Mouse (Mus musculus) forebrain, embryonic 16.5 days (tissue): Measurements from ENCODE around the gene Pla2g15. TPM values are rescaled to one million over a fixed set of nuclear protein-coding genes. Genes with fewer than 3 reads are reported as not detected.
A peak's percentile ranks its signal among the peaks of the same experiment; 100 is the strongest.

Experiments
- ATAC-seq: fragments of 200-750 bp; cut with Nextera tagmentation; 2 replicates; pipeline ENCODE4 v1.8.0; 2017; ENCODE audit warnings: mild to moderate bottlenecking, moderate library complexity
- H3K27ac ChIP-seq: fragments of 300-500 bp; sonication (generic); 2 replicates; pipeline ENCODE4 v1.5.1; 2014; ENCODE audit warnings: low read length, control low read depth
- H3K27me3 ChIP-seq: fragments of 300-500 bp; sonication (generic); replicated peaks from 2 replicates; pipeline ENCODE4 v1.6.1; 2014; ENCODE audit warnings: low read length; ENCODE audit not compliant: control insufficient read depth, insufficient read depth
- H3K36me3 ChIP-seq: fragments of 300-500 bp; sonication (generic); 2 replicates; pipeline ENCODE4 v1.6.1; 2014; ENCODE audit not compliant: control insufficient read depth, insufficient read depth
- H3K4me1 ChIP-seq: fragments of 300-500 bp; sonication (generic); replicated peaks from 2 replicates; pipeline ENCODE4 v1.6.1; 2014; ENCODE audit warnings: low read length; ENCODE audit not compliant: control insufficient read depth, insufficient read depth
- H3K4me2 ChIP-seq: fragments of 300-500 bp; sonication (generic); 2 replicates; pipeline ENCODE4 v1.6.1; 2014; ENCODE audit warnings: mild to moderate bottlenecking, low read length, control low read depth
- H3K4me3 ChIP-seq: fragments of 300-500 bp; sonication (generic); replicated peaks from 2 replicates; pipeline ENCODE4 v1.5.1; 2014; ENCODE audit warnings: mild to moderate bottlenecking, low read length, control low read depth
- H3K9ac ChIP-seq: fragments of 300-500 bp; sonication (generic); replicated peaks from 2 replicates; pipeline ENCODE4 v1.6.1; 2014; ENCODE audit warnings: low read depth, low read length, control low read depth
- H3K9me3 ChIP-seq: fragments of 300-500 bp; sonication (generic); 2 replicates; pipeline ENCODE4 v1.6.1; 2016; ENCODE audit warnings: low read length; ENCODE audit not compliant: control insufficient read depth
- WGBS: fragments of 180-500 bp; shearing (Covaris S2); extraction: QIAGEN DNeasy Blood & Tissue Kit; methylation state at CpG from one replicate; pipeline ENCODE4 v1.1.7; 2014; 5-methylcytosine and 5-hydroxymethylcytosine counted together
- polyA plus RNA-seq: library from polyadenylated mRNA; unstranded; fragments of >200 nt; fragmentation: Nextera tagmentation; extraction: Ambion mirVana; gene quantifications from 2 replicates; pipeline ENCODE4 v1.2.1, GENCODE M21; 2015

Pla2g15 gene
- polyA plus RNA-seq, 1 experiment from 2014 or later = 20.6 TPM

- peaks cover 14% of the 10 kb centered on the region for H3K4me1 ChIP-seq
- ATAC-seq = no peak
- no peak overlapping the region for H3K27ac ChIP-seq
- no peak overlapping the region for H3K4me3 ChIP-seq
- H3K9me3 ChIP-seq = no peaks in the 10 kb centered on the region
- H3K36me3 ChIP-seq = peaks cover 5% of the 10 kb centered on the region; the same call in 1 of the 2 replicates
- WGBS = 90% methylated on average over 4 of the region's 4 CpGs
- H3K27me3 ChIP-seq = no peaks in the 10 kb centered on the region
- H3K4me2 ChIP-seq = no peak overlapping the region
- H3K9ac ChIP-seq = no peak overlapping the region
Measured at GRCm38 (mm10) chr8:106152876-106153275, 2.7 kb downstream of the Pla2g15 start.

- H3K9ac ChIP-seq = no peak overlapping the region
- no peaks in the 10 kb centered on the region for H3K4me1 ChIP-seq
- no peak for ATAC-seq
- H3K4me2 ChIP-seq = no peak overlapping the region
- H3K36me3 ChIP-seq = peaks cover 9% of the 10 kb centered on the region; the same call in 1 of the 2 replicates
- H3K27me3 ChIP-seq = no peaks in the 10 kb centered on the region
- no peak overlapping the region for H3K27ac ChIP-seq
- H3K4me3 ChIP-seq = no peak overlapping the region
- 98% methylated on average over 1 of the region's 1 CpGs for WGBS
- H3K9me3 ChIP-seq = no peaks in the 10 kb centered on the region
Measured at GRCm38 (mm10) chr8:106157419-106157818, 7.2 kb downstream of the Pla2g15 start.

- H3K27ac ChIP-seq = no peak overlapping the region
- H3K4me1 ChIP-seq = no peaks in the 10 kb centered on the region
- no peaks in the 10 kb centered on the region for H3K27me3 ChIP-seq
- H3K4me2 ChIP-seq = no peak overlapping the region
- H3K4me3 ChIP-seq = no peak overlapping the region
- H3K36me3 ChIP-seq = peaks cover 13% of the 10 kb centered on the region; the same call in 1 of the 2 replicates
- WGBS = 85% methylated on average over 10 of the region's 10 CpGs
- no peak for ATAC-seq
- no peak overlapping the region for H3K9ac ChIP-seq
- H3K9me3 ChIP-seq = no peaks in the 10 kb centered on the region
Measured at GRCm38 (mm10) chr8:106158381-106158780, 8.2 kb downstream of the Pla2g15 start.

GRCm38 (mm10) chr8:106159876-106160275 is 9.7 kb downstream of the Pla2g15 start:
- 88% methylated on average over 6 of the region's 6 CpGs for WGBS

GRCm38 (mm10) chr8:106163251-106163650 is 13.1 kb downstream of the Pla2g15 start:
- no peak overlapping the region for H3K4me2 ChIP-seq
- H3K27ac ChIP-seq = no peak overlapping the region
- no peaks in the 10 kb centered on the region for H3K9me3 ChIP-seq
- H3K4me1 ChIP-seq = peaks cover 3% of the 10 kb centered on the region; the same call in 1 of the 2 replicates
- no peak overlapping the region for H3K4me3 ChIP-seq
- peaks cover 9% of the 10 kb centered on the region; the same call in 1 of the 2 replicates for H3K36me3 ChIP-seq
- WGBS = 93% methylated on average over 9 of the region's 9 CpGs
- H3K9ac ChIP-seq = no peak overlapping the region
- ATAC-seq = no peak
- H3K27me3 ChIP-seq = no peaks in the 10 kb centered on the region

More at GRCm38 (mm10) chr8:106159876-106160275, 9.7 kb downstream of the Pla2g15 start:
- Histone ChIP-seq H3K4me2 (no peak overlapping the region), H3K9ac (no peak overlapping the region), H3K4me3 (no peak overlapping the region), H3K27me3 (no peaks in the 10 kb centered on the region), H3K27ac (no peak overlapping the region), H3K36me3 (peaks cover 11% of the 10 kb centered on the region; the same call in 1 of the 2 replicates), H3K9me3 (no peaks in the 10 kb centered on the region), H3K4me1 (no peaks in the 10 kb centered on the region)
- no peak for ATAC-seq

- no peaks in the 10 kb centered on the region for H3K9me3 ChIP-seq
- no peaks in the 10 kb centered on the region for H3K27me3 ChIP-seq
- no peak overlapping the region for H3K27ac ChIP-seq
- peaks cover 9% of the 10 kb centered on the region; the same call in 1 of the 2 replicates for H3K36me3 ChIP-seq
- WGBS = 50% methylated on average over 4 of the region's 4 CpGs
- no peak overlapping the region for H3K4me2 ChIP-seq
- peaks cover 13% of the 10 kb centered on the region for H3K4me1 ChIP-seq
- H3K4me3 ChIP-seq = no peak overlapping the region
- no peak overlapping the region for H3K9ac ChIP-seq
- ATAC-seq = no peak
Measured at GRCm38 (mm10) chr8:106165460-106165859, 15.3 kb downstream of the Pla2g15 start.

- Histone ChIP-seq H3K36me3 (no peaks in the 10 kb centered on the region; the same call in 1 of the 2 replicates), H3K9me3 (no peaks in the 10 kb centered on the region), H3K27me3 (no peaks in the 10 kb centered on the region), H3K27ac (peak within 1 kb of the TSS; percentile 92), H3K4me3 (peak within 1 kb of the TSS; percentile 87), H3K4me1 (peaks cover 13% of the 10 kb centered on the region), H3K9ac (peak within 1 kb of the TSS; percentile 95), H3K4me2 (peak within 1 kb of the TSS; percentile 74)
- 0% methylated on average over 54 of the region's 59 CpGs for WGBS
- ATAC-seq = peak; percentile 93
Measured at GRCm38 (mm10) chr8:106168356-106169016, 18.3 kb downstream of the Pla2g15 start, which contains the start of gene Slc7a6. Slc7a6 (plus strand) TSS chr8:106168857.

GRCm38 (mm10) chr8:106169017-106169933 is 19.1 kb downstream of the Pla2g15 start:
- H3K27me3 ChIP-seq = no peaks in the 10 kb centered on the region
- H3K4me3 ChIP-seq = peak overlapping the region; percentile 87
- H3K9ac ChIP-seq = peak overlapping the region; percentile 95
- peak overlapping the region; percentile 92 for H3K27ac ChIP-seq
- no peaks in the 10 kb centered on the region for H3K36me3 ChIP-seq
- ATAC-seq = peak; percentile 85
- no peaks in the 10 kb centered on the region for H3K9me3 ChIP-seq
- under 1% methylated on average over 54 of the region's 54 CpGs for WGBS
- peaks cover 13% of the 10 kb centered on the region for H3K4me1 ChIP-seq
- peak overlapping the region; percentile 74 for H3K4me2 ChIP-seq

DNA sequence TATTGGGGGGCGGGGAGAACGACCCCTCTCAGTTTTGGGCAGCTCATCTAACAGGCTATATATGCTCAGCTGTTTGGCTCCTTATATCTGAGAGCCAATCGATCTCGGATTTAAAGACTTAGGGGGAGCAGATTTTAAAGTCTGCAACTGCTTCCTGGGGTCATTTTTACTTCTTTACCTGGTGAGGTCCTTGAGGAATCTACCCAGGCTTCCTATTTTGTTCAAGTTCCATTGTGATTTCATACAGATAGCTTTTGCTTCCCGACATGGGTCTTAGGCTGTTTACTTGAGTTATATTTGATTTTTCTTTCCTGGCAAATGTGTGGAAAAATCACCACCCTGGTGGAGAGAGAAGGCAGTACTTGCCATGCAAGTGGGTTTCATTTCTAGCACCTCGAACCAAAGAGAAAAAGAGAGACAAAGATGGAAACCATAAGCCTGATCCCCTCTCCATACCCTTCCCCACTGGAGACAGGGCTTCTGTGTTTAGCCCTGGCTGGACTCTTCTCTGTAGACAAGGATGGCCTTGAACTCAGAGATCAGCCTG is 19.8 kb downstream of the Pla2g15 start:
- no peak for ATAC-seq
- H3K4me1 ChIP-seq = peaks cover 13% of the 10 kb centered on the region
- H3K36me3 ChIP-seq = no peaks in the 10 kb centered on the region
- peak overlapping the region; percentile 87 for H3K4me3 ChIP-seq
- no peak overlapping the region for H3K27ac ChIP-seq
- H3K9ac ChIP-seq = peak overlapping the region; percentile 95
- no peaks in the 10 kb centered on the region for H3K9me3 ChIP-seq
- H3K27me3 ChIP-seq = no peaks in the 10 kb centered on the region
- 33% methylated on average over 6 of the region's 6 CpGs for WGBS
- H3K4me2 ChIP-seq = peak overlapping the region; percentile 74
